In the genomic region with DNA sequence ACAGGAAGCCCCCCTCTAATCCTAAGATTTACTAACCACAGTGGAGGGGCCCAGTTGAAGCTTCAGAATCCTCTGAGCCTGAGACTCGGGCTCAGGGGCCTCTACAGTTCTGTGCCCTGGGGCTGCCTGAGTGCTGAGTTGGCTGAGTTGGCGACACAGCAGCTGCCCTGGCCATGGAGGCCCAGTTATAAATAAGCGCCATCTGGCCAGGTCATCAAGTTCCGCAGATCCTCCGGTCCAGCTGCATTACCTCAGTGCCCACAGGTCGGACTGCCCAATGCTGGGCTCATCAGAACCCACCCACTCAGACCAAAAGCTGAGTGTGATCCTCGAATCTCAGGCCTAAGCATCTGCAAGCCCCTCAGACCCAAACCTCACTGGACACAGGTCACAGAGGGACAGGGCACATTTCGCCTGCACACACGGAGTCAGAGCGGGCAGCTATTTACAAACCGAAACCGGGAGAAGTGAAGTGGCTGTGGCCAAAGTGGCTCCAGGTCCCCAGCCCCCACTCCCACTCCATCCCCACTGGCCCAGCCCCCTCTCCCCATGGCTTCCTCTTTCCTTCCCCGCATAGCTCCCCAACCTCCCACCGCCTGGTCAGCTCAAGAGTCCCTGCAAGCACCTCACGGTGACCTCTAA, we compare ENCODE assay signal across 14 mouse cellular contexts. TPM values are rescaled to one million over a fixed set of nuclear protein-coding genes. Genes with fewer than 3 reads are reported as not detected.
A peak's percentile ranks its signal among the peaks of the same experiment; 100 is the strongest.
DNase-seq lines count a peak whose midpoint lies in the region; ATAC-seq and TF ChIP-seq lines count a peak whose summit lies in the region.
"Had no signal": no experiment of that assay in that cellular context is flagged by ENCODE, and none has a peak within 500 bp of the region (broad histone marks: within the 10 kb centered on the region; RNA-seq: fewer than 3 reads in every experiment).

No protein-coding gene starts in this region.

- no peaks in the 10 kb centered on the region for H3K79me2 ChIP-seq in heart, adult 2 months (replicated peaks; ENCODE audit: control insufficient read depth, insufficient read depth, low read length)

- no peaks in the 10 kb centered on the region for H3K4me1 ChIP-seq in heart, adult 2 months (ENCODE audit: control insufficient read depth, insufficient read depth, low read length)
- H3K4me1 ChIP-seq in lung, postnatal 0 days (ENCODE audit: insufficient read depth, low read depth, low read length), result no peaks in the 10 kb centered on the region
- peaks cover 44% of the 10 kb centered on the region for H3K4me1 ChIP-seq in liver, embryonic 12.5 days
- H3K4me1 ChIP-seq: forebrain, embryonic 15.5 days; neural tube, embryonic 15.5 days had no signal

- no peak for TF ChIP-seq EP300 in heart, adult 2 months (IDR thresholded peaks at IDR 0.05; ENCODE audit: insufficient read depth, low read depth, low read length)
- TF ChIP-seq EP300 in lung, postnatal 0 days (IDR thresholded peaks at IDR 0.05), result no peak

- H3K9ac ChIP-seq in heart, adult 2 months (ENCODE audit: low read depth, low read length), result no peak overlapping the region
- H3K9ac ChIP-seq in lung, postnatal 0 days (replicated peaks; ENCODE audit: low read depth), result no peak overlapping the region
- H3K9ac ChIP-seq in liver, embryonic 12.5 days, result no peak overlapping the region
- H3K9ac ChIP-seq: forebrain, embryonic 15.5 days; neural tube, embryonic 15.5 days had no signal

- H3K4me2 ChIP-seq in lung, postnatal 0 days (replicated peaks; ENCODE audit: low read depth, low read length), result peak overlapping the region; percentile 19; the same call in 1 of the 2 replicates
- peak overlapping the region; percentile 25; the same call in 1 of the 2 replicates for H3K4me2 ChIP-seq in liver, embryonic 12.5 days
- H3K4me2 ChIP-seq: forebrain, embryonic 15.5 days; midbrain, embryonic 11.5 days; neural tube, embryonic 15.5 days had no signal

- TF ChIP-seq CTCF in heart, adult 2 months (IDR thresholded peaks at IDR 0.05), result no peak
- TF ChIP-seq CTCF in lung, postnatal 0 days (IDR thresholded peaks at IDR 0.05), result no peak

- H3K9me3 ChIP-seq in lung, postnatal 0 days (ENCODE audit: low read length), result no peaks in the 10 kb centered on the region
- no peaks in the 10 kb centered on the region for H3K9me3 ChIP-seq in liver, embryonic 12.5 days (replicated peaks)
- H3K9me3 ChIP-seq: forebrain, embryonic 15.5 days; neural tube, embryonic 15.5 days had no signal

- peak; percentile 25 for ATAC-seq in lung, postnatal 0 days
- ATAC-seq in liver, embryonic 12.5 days, result no peak
- ATAC-seq: forebrain, embryonic 15.5 days; Patski had no signal

- TF ChIP-seq POLR2A in heart, adult 2 months (IDR thresholded peaks at IDR 0.05; ENCODE audit: insufficient read depth, low read depth, low read length), result no peak

- DNase-seq in heart, adult 2 months, result peak; percentile 42 to 66
- DNase-seq in heart, postnatal 4 days, result no peak
- no peak for DNase-seq in lung, postnatal 0 days (ENCODE audit: low spot score)
- no peak for DNase-seq in lung, postnatal 14 days
- peak; percentile 92 for DNase-seq in skeletal muscle tissue, adult 2 months (ENCODE audit: low read depth, low spot score)
- DNase-seq in embryo, embryonic 10 days (ENCODE audit: low spot score), result no peak
- no peak for DNase-seq in urinary bladder, postnatal 14 days (ENCODE audit: low spot score)
- DNase-seq: embryo, embryonic 11 days; kidney, adult 18-20 months had no signal

- intact Hi-C loops in heart, adult 2 months (cut with DNase I), result no loop called here

- WGBS in heart, adult 2 months, result 85% methylated on average over 15 of the region's 15 CpGs
- WGBS in lung, postnatal 0 days, result 77% methylated on average over 15 of the region's 15 CpGs
- 58% methylated on average over 15 of the region's 15 CpGs for WGBS in liver, embryonic 12.5 days (ENCODE audit: insufficient replicate concordance)

- no peak overlapping the region for H3K4me3 ChIP-seq in heart, adult 2 months
- no peak overlapping the region for H3K4me3 ChIP-seq in lung, postnatal 0 days (ENCODE audit: low read depth, low read length)
- H3K4me3 ChIP-seq in liver, embryonic 12.5 days, result no peak overlapping the region
- H3K4me3 ChIP-seq: forebrain, embryonic 15.5 days; neural tube, embryonic 15.5 days had no signal

- H3K27ac ChIP-seq in heart, adult 2 months, result peak overlapping the region; percentile 72; the same call in 1 of the 2 replicates
- 0 out of 2 replicates have a peak overlapping the region, but pooled peaks have one; percentile 32 for H3K27ac ChIP-seq in lung, postnatal 0 days (ENCODE audit: low read length)
- peak overlapping the region; percentile 69; the same call in 1 of the 2 replicates for H3K27ac ChIP-seq in liver, embryonic 12.5 days
- H3K27ac ChIP-seq: forebrain, embryonic 15.5 days; neural tube, embryonic 15.5 days had no signal

- H3K36me3 ChIP-seq in heart, adult 2 months (ENCODE audit: control insufficient read depth, insufficient read depth, low read length), result no peaks in the 10 kb centered on the region
- H3K36me3 ChIP-seq in lung, postnatal 0 days (ENCODE audit: insufficient read depth, low read length), result no peaks in the 10 kb centered on the region
- no peaks in the 10 kb centered on the region for H3K36me3 ChIP-seq in liver, embryonic 12.5 days
- H3K36me3 ChIP-seq: forebrain, embryonic 15.5 days; neural tube, embryonic 15.5 days had no signal

- H3K27me3 ChIP-seq in heart, adult 2 months (ENCODE audit: control insufficient read depth, insufficient read depth, low read length), result no peaks in the 10 kb centered on the region
- H3K27me3 ChIP-seq in lung, postnatal 0 days (replicated peaks; ENCODE audit: insufficient read depth, low read length), result no peaks in the 10 kb centered on the region
- H3K27me3 ChIP-seq in liver, embryonic 12.5 days (replicated peaks), result no peaks in the 10 kb centered on the region
- H3K27me3 ChIP-seq: forebrain, embryonic 15.5 days; neural tube, embryonic 15.5 days; Patski had no signal

RNA-seq across cellular contexts. Expression of a gene that starts 2.1 kb away (rescaled TPM):
- 1 to 10 TPM; 3.7 to 6.2 TPM for total RNA-seq in heart, adult 2 months (2021)
- 10.2 and 17.2 TPM in 2 replicates for polyA plus RNA-seq in heart, adult 2 months (2012; rRNA removed)
- total RNA-seq in heart, postnatal 4 days (2021), result 1 to 10 TPM; 2.7 to 3.5 TPM
- 23.9 and 24.2 TPM in 2 replicates for polyA plus RNA-seq in lung, postnatal 0 days (2015; fragmentation: Nextera tagmentation; extraction: Ambion mirVana)
- polyA plus RNA-seq in liver, embryonic 12.5 days (2016; fragmentation: Nextera tagmentation; extraction: Ambion mirVana), result 16.8 and 18.5 TPM in 2 replicates

RNA-seq across cellular contexts. Expression of a gene that starts 14.1 kb away (rescaled TPM):
- total RNA-seq in heart, adult 2 months (2021), result 10 to 100 TPM; 21.1 to 22.3 TPM
- 57.3 and 58.6 TPM in 2 replicates for polyA plus RNA-seq in heart, adult 2 months (2012; rRNA removed)
- total RNA-seq in heart, postnatal 4 days (2021), result 10 to 100 TPM; 32.6 to 36.8 TPM
- polyA plus RNA-seq in lung, postnatal 0 days (2015; fragmentation: Nextera tagmentation; extraction: Ambion mirVana), result 32.6 and 34.4 TPM in 2 replicates
- polyA plus RNA-seq in liver, embryonic 12.5 days (2016; fragmentation: Nextera tagmentation; extraction: Ambion mirVana), result 15.1 and 15.3 TPM in 2 replicates

RNA-seq across cellular contexts. Expression of a gene that starts 30.5 kb away (rescaled TPM):
- total RNA-seq in heart, adult 2 months (2021), result 100 to 1,000 TPM; 216 to 252 TPM
- 112 and 141 TPM in 2 replicates for polyA plus RNA-seq in heart, adult 2 months (2012; rRNA removed)
- total RNA-seq in heart, postnatal 4 days (2021), result 100 to 1,000 TPM; 240 to 248 TPM
- polyA plus RNA-seq in lung, postnatal 0 days (2015; fragmentation: Nextera tagmentation; extraction: Ambion mirVana), result 181 and 186 TPM in 2 replicates
- 220 and 223 TPM in 2 replicates for polyA plus RNA-seq in liver, embryonic 12.5 days (2016; fragmentation: Nextera tagmentation; extraction: Ambion mirVana)

RNA-seq across cellular contexts. Expression of a gene that starts 33.6 kb away (rescaled TPM):
- total RNA-seq in heart, adult 2 months (2021), result 1,000 to 10,000 TPM; 1,229 to 1,417 TPM
- 1,378 and 1,771 TPM in 2 replicates for polyA plus RNA-seq in heart, adult 2 months (2012; rRNA removed)
- 1,000 to 10,000 TPM; 1,781 to 1,857 TPM for total RNA-seq in heart, postnatal 4 days (2021)
- polyA plus RNA-seq in lung, postnatal 0 days (2015; fragmentation: Nextera tagmentation; extraction: Ambion mirVana), result 4.7 and 6.5 TPM in 2 replicates
- 0.23 and 0.39 TPM in 2 replicates for polyA plus RNA-seq in liver, embryonic 12.5 days (2016; fragmentation: Nextera tagmentation; extraction: Ambion mirVana)
- polyA plus RNA-seq: forebrain, embryonic 15.5 days; midbrain, embryonic 11.5 days; neural tube, embryonic 15.5 days; Patski had no signal

RNA-seq across cellular contexts. Expression of a gene that starts 48.9 kb away (rescaled TPM):
- 10 to 100 TPM; 15.9 to 16.8 TPM for total RNA-seq in heart, adult 2 months (2021)
- 19.3 and 22.0 TPM in 2 replicates for polyA plus RNA-seq in heart, adult 2 months (2012; rRNA removed)
- 10 to 100 TPM; 19.3 to 23.3 TPM for total RNA-seq in heart, postnatal 4 days (2021)
- 0.84 and 1.8 TPM in 2 replicates for polyA plus RNA-seq in lung, postnatal 0 days (2015; fragmentation: Nextera tagmentation; extraction: Ambion mirVana)
- polyA plus RNA-seq in liver, embryonic 12.5 days (2016; fragmentation: Nextera tagmentation; extraction: Ambion mirVana), result 0.57 and 0.94 TPM in 2 replicates

Comparison
In these comparisons a context has a peak if more than half of its experiments do, and no peak if none do; other contexts are left out.
1. DNase-seq: peak in heart, adult 2 months (2 of 2) and skeletal muscle tissue, adult 2 months (single experiment); none in heart, postnatal 4 days (single experiment), lung, postnatal 0 days (single experiment), lung, postnatal 14 days (single experiment), embryo, embryonic 10 days (single experiment) and urinary bladder, postnatal 14 days (single experiment).
2. Peak in every context shown above with its lines, with median percentiles within 50 percentile points of each other: H3K27ac ChIP-seq.